Mouse (Mus musculus) urinary bladder, postnatal 36 days (tissue): ENCODE measurements around the gene Dgkh.

Source experiments
- DNase-seq, 2 experiments: peaks; one replicate each; pipeline ENCODE4 v3.0.0; 2022; ENCODE audit warnings: low spot score in 2 of 2, mixed read lengths in 1 of 2

The Dgkh gene

DNA sequence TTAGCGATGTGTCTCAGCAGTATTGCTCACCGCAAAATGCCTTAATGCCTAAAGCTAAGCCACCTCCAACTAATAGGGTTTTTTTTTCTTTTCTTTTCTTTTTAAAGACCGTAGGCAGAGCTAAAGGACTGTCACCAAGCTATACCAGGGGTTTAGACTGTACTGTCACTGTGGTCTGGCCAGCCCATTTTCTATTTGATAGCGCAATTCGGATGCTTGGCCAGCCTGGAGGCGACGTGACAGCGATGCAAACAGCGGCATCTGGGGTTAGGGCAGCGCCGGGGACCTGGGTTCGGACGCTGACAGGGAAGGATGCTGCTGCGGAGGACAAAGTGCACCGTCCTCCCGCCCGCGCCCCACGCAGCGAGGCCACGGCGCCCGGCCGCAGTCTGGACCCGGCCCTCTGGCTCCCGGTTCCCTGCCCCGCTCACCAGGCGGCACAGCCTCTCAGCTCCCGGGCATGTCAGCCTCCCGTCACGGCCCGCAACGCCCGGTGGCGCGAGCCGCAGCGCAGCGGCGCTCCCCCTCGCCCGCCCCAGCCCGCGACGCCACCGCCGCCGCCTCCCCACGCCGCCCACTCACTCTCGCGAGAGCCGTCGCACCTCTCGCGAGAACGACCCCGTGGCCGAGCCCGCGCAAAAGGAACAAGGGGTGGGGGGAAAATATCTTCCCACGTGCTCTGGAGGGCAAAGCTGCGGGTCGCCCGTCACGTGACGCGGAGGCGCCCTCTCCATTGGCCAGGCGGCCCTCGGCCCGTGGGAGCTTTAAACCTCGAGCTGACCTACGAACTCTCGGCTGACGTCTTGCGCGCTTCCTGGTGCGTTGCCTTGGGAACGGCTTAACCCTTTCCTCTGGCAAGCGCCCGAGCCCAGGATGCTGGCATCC, 196.1 kb downstream of the Dgkh start, which contains the start of gene Akap11:
Gene Akap11, minus strand, starts transcription at position 528 of the 885 bp plus-strand sequence.
- peak; percentile 87 to 93 for DNase-seq

DNA sequence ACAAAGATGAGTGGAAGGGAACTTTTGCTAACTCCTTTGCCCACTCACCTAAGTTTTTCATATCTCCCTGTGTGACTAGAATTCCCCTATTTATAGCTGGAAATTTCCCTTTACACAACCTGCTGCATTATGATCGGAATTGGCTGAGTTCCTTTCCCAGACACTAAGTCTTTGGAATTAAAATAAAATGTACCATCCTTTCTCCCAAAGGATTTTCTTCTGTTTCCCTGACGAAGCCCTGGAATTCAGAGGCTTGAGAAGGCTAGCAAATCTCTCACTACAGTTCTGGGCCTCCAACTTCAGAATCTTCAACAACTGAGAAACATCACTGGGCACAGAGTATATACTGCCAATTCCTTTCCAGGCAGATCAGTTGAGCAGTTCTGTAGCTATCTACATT, 197.2 kb downstream of the Dgkh start:
- DNase-seq, result no peak

DNA sequence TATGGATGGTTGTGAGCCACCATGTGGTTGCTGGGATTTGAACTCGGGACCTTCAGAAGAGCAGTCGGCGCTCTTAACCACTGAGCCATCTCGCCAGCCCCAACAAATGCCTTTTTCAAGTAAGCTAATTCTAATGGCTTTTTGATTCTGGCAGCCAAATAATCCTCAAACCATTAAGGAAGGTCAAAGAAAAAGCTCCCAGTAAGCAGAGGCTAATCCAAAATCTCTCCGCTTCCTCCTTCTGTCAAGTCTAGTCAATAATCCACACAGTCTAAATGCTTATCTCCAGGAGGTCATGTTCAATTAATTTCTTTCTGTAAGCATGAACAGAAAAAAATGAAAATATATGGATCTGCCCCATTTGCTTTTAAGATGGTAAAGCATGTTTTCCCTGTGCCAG, 197.9 kb downstream of the Dgkh start:
- no peak for DNase-seq

DNA sequence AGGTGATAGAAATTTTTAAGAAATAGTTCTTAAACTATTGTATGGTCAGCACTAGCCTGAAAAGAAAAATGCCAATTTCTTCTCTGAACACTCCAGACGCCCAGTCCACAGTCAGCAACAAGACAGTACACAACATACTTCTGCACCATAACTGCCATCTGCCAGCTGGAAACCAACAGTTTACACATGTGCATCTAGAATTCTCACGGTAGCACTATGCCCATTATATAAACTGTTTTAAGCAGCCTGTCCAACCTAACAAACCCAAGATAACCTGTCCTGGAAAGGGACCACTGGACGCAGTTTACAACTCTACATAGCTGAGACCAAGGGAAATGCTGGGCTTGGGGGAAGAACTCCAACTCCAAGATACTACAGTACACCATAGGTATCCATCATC, 198.9 kb downstream of the Dgkh start:
- no peak for DNase-seq

DNA sequence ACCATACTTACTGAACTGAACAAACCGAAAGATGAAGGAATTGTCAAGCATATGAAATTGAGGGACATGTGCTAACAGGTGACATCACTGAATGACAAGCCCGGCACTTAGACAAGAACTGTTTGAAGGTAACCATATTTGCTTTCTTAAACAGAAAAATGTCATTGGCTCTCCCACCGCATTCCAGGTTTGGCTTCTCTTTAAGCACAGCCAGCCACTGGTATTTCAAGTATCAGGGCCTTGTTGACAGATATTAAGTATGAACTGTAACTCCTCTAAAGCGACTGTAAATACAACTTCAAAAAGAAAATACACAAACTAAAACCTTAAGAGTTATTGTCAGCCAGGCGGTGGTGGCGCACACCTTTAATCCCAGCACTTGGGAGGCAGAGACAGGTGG, 200.2 kb downstream of the Dgkh start:
- DNase-seq, result no peak

DNA sequence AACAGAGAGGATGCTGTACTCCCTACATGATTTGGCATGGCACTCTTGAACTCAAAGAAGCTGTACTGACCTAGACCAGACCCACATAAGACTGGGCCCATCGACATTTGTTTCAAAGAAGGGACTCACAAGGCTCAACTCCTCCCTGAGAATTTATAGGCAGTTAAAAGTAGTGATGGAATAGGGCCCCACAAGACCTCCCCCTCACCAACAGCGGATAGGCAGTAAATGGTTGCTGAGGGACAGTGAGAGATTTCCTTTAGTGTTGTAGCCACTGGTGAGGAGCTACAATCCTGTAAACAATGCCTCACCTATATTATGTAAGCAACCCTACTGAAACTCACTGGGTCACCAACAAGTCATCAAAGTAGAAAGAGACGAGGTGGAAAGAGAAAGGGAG, 202.3 kb downstream of the Dgkh start:
- no peak for DNase-seq

DNA sequence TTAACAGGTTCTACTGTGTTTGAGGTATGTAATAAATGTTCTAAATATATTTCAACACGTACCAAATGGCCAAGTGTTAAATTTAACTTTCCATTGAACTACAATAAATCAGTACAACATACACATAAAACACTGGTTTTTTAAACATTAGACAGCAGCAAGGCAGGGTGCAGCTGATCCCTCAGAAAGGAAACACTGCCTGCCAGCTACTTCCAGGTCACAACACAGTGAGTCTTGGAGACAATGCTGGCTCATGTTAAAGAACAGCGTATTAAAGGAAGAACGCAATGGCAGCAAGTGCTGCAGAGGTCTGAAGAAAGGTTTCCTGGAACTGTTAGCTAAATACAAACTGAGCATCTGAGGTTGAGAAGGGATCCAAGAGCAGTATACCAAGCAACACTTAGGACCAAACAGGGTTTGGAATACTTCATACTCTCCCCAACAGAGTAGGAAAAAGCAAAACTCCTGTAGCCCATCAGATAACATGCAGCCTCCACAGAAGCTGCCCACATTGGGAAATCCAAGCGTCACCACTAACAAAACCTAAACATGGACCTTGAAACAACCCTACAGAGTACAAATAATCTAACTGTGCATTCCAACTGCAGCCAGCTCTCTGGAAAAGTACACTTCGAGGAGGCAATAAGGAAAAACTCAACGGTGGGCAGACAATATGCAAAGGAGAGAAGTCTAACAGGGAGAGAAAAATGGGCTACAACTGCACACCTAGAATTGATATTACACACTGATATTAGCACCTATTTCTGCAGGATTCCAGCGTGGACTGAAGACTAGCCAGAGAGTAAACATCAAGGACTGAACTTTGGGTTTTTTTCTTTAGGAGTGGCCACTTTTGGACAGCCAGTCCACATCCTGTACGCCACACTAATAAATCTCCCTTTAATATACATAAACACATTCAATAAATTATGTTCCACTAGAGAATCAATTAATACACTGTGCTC, 203.8 kb downstream of the Dgkh start:
- DNase-seq, result no peak

DNA sequence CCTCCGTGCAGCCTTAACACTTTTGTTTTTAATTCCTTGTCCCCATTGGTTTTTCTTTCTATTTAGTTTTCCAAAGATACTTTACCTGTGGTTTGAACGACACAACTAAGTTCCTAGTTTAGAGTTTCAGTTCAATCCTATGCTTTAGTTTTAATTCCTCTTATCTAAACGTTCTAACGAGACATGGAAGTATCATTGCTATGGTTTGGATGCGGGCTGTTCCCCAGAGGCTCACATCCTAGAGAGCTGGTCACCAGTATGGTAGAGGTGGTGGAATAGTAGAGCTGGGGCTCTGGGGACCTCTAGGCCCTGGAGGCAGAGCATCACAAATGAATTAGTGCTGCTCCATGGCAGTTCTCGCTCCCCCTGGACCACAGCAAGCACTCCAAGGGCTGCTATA, 205.7 kb downstream of the Dgkh start:
- no peak for DNase-seq

DNA sequence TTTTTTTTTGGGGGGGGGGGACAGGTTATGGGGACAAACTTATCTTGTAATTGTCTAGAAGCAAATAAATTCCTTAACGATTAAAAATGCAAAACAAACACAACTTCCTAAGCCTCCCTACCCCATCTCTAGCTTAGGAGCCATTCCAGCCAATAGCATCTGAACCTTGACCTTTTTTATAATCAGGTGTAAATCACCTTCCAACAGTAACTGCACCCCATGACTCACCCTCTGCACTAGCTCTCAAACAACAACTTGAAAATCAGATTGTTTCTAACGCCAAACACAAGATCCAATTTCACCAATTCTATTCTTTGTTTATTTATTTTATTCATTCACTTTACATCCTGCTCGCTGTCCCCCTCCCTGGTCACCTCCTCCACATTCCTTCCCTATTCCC, 206.1 kb downstream of the Dgkh start:
- no peak for DNase-seq

DNA sequence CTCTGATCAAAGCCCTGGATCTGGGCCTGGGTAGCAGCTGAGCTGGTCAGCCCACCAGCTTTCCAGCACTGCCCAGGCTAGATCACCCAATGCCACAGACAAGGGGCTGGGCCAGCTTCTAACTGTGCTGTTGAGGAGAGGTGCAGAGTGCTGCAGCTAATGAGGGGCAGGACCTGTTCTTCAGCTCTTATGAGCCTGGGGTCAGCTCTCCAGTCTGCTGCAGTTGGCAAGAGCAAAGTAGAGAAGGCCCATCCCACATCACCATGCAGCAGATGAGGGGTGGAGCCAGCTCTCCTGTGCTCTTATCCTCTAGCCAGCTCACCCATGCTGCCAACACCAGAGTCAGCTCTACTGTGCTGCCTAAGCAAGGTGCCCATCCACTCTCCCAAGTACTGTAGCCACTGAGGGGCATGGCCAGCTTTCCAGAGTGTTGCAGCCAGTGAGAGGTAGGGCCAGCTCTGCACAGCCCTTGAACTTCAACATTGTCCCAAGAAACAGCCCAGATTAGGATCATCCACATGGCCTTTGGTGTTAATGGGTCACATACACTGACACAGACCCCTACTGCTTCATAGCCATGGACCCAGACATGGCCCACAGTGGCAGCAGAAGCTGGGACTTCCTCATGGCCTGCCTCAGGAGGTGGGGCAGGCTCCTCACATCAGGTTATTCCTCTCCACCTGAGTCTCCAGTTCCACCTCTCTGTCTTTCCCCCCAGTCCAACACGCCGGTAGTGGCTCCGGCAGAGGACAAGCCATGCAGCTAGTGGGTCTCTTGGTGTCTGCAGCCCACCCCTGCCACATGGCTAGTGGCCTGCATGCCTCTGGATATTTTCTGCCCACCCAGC, 206.7 kb downstream of the Dgkh start:
- no peak for DNase-seq

DNA sequence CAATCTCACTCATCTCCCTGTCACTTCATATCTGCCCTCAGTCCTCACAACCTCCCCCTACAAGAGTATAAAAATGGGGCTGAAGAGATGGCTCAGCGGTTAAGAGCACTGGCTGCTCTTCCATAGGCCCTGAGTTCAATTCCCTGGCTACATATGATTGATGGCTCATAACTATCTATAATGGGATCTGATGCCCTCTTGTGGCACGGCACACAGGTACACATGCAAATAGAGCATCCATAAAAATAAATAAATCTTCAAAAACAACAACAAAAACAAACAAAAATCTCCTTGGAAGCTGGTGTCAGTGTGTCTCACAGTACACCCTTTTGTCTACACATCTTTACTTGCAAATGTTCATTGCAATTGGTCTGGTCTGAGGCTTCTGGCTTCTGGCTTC, 207.5 kb downstream of the Dgkh start:
- DNase-seq, result no peak

DNA sequence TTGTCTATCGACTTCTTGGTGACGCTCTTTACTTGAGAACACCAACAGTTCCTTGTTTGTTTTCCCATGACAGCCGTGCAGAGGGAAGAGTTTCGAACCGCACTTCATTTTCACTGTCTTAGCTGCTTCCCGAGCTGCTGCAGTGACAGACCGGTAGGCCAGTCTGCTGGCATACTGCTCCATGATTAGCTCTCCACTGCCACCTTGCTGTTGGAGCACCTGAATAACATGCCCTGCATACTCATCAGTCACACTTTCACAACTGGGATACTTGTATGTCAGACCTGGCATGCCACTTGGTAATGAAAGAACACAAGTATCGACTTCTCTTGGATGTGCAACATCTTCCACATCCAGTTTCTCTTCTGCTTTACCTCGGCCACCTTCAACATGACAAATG, 221.9 kb downstream of the Dgkh start:
- no peak for DNase-seq

DNA sequence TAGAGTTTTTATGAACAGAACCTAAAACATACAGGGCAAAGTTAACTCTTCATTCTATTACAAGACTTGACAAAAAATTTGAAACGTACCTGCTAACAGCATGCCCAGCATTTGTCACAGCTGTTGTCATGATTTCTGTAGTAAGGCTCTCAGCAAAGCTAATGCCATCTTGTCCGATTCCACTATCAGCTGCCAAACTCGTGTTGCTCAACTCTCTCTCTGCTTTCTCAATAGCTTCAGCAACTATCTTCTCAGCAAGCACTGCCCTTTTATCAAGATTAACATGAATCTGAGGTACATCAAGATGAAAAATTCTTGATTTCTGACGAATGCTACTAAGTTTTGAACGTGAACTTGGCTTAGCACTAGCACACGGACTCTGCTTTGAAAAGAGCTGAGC, 222.8 kb downstream of the Dgkh start:
- no peak for DNase-seq
